Mouse (Mus musculus): ENCODE measurements around the gene Tcirg1. TPM values are rescaled to one million over a fixed set of nuclear protein-coding genes. Genes with fewer than 3 reads are reported as not detected.

The Tcirg1 gene
- total RNA-seq (2021): 1 to 10 TPM; 8.0 to 9.2 TPM
- long read RNA-seq, experiment 1, transcript Tcirg1-201 (20 exons, 2,688 nt): major isoform, 5 of 6 reads
- long read RNA-seq, experiment 1, partial matches to known transcripts: 0 of 6 reads
- long read RNA-seq, experiment 1, other reads (novel, unspliced or antisense): 1 of 6 reads
- long read RNA-seq, experiment 2, partial matches to known transcripts: 0 of 3 reads
- long read RNA-seq, experiment 2, other reads (novel, unspliced or antisense): 0 of 3 reads

DNA sequence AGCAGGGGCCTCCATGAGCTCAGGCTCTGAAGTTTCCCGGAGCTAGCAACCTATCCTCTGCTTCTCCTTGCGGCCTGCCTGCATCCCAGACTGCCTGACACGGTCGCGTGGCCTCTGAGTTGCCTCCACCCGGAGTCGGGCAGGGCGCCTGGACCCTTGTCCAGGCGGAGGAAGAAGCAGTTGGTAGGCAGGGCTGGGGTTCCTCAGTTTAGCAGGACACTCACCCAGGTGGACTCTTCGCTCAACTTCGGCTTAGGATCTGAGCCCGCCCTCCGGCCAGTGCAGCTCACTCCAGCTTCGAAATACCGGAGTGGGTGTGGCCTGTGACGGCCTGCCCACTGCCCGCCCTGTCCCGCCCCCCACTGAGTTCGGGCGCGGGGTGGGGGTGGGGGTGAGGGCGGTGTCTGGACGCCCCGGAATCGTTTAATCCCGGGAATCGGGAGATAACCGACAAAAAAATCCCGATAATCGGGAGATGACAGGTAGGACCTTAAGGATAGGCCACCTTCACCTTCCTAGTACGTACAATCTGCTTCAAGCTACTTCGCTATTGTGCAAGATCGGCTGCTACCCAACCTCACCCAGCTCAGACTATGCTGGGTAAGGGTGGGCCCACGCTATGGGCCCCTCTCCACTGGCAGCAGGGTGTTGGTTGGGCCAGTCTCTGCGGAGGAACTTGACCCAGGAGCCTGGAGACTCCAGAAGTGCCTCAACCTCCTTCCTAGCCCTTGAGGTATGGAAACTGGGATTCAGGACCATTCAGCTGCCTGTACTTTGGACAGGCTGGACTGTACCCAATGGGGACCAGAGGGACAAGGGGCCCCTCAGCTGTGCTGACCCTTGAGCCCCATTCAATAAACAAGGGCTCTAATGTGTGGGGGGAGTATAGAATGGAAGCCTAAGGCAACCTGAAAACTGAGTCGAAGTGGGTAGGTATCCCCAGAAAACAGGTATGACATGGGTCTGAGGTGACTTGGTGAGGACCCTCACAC lies at the start of gene Tcirg1:
Gene Tcirg1 (minus strand): TSS at position 339 of the 992 bp plus-strand sequence.
- peak; percentile 87 to 91 for DNase-seq

DNA sequence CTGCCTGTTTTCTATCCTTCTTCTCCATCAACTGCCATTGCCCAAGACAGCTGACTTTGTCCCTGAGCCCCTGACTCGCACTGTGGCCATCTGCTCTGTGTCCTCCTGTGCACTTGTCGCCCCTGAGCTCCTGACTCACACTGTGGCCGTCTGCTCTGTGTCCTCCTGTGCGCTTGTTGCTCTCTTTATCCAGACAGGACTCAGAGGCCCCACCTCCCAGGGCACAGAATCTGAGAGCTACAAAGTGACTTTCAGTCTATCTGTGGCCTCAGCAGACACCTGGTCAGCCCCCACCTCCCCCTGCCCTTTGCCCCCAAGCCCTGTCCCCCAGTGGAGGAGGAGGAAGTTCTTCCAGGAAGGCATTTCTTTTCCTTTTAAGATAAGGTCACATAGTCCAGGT lies 48.9 kb upstream of the Tcirg1 start:
- no peak for DNase-seq

DNA sequence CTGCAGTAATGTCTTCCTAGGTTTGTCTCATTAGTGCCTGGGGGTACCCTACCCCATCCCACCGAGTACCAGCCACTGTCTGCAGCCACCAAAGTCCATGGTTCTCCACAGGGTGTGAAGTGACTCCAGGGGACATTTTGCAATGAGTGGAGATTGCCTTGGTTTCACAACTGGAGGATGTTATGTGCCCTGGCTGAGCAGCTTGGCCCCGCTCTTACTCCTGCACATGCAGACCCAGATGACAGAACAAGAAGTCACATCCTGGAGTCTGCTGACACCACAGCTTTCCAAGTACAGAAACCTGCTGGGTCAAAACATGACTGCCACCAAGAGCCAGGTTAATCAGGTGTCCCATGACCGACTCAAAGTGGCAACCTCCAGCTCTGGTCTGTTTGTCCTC lies 48.1 kb upstream of the Tcirg1 start:
- no peak for DNase-seq

DNA sequence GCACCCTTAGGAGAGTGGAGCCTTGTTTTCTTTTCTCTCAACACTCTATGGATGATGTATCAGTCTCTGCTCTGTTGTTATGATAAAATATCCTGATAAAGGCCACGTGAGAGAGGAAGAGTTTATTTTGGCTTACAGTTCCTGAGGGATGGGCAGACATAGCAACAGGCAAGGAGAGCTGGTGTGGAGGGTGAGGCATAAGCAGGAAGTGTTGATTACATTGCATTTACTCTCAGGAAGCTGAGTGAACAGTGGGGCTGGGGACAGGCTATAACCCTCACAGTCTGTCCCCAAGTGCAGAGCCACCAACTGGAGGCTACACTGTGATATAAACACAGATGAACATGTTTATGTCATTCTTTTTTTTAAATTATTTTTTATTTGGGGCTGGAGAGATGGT lies 45.2 kb upstream of the Tcirg1 start:
- DNase-seq: no peak

DNA sequence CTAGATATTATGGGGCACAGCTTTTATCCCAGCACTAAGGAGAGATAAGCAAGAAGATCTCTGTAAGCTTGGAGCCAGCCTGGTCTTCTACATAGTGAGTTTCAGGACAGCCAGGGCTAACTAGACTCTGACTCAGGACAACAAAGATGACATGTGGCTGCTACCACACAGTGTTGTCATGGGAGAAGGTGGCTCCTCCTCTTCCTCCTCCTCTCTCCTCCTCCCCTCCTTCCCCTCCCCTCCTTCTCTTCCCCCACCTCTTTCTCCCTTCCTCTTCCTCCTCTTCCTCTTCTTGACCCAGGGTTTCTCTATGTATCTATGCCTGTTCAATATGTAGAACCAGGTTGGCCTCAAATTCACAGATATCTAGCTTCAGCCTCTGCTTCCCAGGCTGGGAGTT lies 44.5 kb upstream of the Tcirg1 start:
- no peak for DNase-seq

DNA sequence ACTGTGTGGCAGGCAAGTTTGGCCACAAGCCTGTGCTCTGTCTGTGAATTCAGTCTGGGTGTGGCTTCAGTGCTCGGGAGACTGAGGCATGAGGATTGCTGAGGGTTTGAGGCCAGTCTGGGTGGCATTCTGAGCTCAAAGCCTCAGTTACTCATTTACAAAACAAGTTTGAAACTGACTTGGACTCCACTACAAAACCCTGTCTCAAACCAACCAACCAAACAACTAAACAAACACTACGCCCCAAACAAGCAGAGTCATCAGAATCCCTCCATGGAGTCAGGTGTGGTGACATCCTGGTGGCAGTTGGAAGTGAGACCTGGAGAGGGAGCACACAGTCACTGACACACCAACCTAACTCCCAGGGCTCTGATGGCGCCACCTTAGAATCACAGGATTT lies 43.4 kb upstream of the Tcirg1 start:
- DNase-seq: no peak

DNA sequence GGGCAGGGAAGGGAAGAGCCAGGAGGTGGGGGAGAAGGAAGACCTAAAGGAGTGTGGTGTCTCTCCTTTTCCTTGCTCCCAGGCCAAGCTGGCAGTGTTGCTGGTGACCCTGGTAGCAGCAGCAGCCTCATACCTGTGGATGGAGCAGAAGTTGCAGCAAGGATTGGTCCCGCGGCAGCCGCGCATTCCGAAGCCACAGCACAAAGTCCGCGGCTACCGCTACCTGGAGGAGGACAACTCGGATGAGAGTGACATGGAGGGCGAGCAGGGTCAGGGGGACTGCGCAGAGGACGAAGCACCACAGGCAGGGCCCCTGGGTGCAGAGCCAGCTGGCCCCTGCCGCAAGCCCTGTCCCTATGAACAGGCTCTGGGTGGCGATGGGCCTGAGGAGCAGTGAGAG lies 41.6 kb upstream of the Tcirg1 start:
- DNase-seq: no peak

DNA sequence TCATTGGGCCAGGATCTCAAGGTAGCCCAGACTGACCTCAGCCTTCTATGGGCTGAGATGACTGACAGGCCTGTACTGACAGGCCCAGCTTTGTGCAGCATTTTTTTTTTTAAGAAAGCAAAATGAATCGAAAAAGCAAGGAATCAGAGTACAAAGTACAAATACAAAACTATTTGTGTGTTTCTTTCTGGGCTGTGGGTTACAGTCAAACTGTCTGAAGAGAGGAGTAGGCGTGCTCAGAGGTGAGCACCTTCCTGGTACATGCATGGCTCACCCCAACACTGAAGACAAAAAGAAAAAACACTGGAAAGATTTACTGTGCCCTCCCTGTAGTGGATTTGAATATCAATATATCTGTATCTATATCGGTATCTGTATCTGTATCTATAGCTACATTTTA lies 40.9 kb upstream of the Tcirg1 start:
- no peak for DNase-seq

DNA sequence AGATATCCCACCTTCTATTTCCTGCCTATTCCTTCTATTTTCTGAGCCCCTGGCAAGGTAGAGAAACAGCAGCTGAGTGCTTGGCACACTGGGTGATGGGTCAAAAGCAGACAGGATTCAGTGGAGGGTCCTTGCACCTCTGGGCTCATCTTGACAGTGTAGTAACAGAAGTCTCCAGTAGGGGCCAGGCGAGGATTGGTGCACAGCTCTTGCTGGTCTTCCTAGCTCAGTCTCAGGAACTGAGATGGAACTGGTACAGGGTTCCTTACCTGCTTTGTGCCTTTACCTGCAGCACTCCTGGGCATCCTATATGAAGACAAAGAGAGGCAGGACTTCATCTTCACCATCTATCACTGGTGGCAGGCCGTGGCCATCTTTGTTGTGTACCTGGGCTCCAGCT lies 39.8 kb upstream of the Tcirg1 start:
- peak; percentile 61 to 86 for DNase-seq

DNA sequence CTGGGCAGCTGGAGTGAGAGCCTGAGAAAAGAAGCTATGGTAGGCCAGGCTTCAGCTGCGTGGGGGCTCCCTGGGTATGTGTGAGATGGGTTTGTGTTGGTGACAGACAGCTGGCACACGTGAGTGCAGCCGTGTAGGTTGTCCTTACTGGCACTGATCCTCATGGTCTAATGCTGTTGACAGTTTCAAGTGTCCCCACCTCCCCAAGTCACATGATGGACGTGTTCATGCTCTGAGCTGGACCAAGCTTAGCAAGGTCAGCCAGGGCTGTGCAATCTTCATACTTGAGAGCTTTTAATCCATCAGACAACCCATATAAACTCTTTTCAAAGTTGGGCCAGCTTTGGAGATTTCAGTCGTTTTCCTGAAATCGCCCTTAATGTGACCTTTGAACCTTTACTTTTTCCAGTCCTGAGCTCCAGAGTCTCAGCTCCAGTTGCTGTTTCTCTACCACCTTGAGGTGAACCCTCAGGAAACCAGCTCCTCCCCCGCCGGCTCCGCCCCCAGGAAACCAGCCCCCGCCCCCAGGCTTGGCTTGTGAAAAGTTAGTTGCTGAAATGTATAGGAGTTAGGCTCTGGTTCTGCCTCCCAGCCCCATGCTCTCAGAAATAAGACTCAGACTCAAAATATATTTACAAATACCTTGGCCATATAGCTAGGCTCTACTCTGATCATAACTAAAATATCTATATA lies 39.1 kb upstream of the Tcirg1 start:
- DNase-seq: peak; percentile 45 to 49

DNA sequence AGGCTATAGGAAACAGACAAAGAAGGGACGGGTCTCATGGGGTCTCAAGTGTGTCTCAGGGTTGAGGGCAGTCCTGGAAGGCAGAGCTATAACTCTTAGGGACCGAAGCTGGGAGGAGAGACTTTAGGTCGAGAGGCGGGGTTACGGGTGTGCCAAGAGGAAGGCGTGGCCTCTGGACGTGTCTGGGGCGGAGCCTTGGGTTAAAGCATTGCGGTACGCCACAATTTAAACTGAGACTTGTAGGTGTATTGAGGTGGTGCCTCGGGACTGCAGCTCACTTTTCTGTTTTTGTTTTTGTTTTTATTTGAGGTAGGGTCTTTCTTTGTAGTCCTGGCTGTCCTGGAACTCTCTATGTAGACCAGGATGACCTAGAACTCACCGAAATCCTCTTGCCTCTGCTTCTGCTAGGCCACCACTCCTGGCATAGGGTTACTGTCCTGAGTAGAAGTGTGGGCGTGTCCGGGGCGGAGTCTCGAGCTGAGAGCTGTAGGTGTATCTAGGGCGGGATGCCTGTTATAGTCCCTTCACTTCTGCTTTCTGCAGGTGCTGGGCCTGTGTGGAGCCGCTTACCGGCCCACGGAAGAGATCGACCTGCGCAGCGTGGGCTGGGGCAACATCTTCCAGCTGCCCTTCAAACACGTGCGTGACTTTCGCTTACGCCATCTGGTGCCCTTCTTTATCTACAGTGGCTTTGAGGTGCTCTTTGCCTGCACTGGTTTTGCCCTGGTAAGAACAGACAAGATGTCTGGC lies 36.2 kb upstream of the Tcirg1 start:
- DNase-seq: peak; percentile 41 to 49

DNA sequence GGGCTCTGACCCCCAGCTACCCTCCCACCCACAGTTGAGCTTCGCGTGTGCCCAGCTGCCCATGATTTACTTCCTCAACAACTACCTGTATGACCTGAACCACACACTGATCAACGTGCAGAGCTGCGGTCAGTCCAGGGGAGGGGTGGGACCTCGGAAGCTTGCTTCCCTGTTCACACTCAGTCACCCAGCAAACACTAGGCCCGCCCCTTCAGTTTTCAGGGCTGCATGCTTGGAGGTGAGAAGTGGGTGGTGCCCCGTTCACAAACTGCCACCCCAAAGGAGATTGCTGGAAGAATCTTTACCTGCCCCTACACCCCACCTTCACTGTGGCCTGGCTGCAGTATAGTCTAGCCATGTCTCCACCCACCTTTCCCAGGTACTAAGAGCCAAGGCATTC lies 35.4 kb upstream of the Tcirg1 start:
- no peak for DNase-seq

DNA sequence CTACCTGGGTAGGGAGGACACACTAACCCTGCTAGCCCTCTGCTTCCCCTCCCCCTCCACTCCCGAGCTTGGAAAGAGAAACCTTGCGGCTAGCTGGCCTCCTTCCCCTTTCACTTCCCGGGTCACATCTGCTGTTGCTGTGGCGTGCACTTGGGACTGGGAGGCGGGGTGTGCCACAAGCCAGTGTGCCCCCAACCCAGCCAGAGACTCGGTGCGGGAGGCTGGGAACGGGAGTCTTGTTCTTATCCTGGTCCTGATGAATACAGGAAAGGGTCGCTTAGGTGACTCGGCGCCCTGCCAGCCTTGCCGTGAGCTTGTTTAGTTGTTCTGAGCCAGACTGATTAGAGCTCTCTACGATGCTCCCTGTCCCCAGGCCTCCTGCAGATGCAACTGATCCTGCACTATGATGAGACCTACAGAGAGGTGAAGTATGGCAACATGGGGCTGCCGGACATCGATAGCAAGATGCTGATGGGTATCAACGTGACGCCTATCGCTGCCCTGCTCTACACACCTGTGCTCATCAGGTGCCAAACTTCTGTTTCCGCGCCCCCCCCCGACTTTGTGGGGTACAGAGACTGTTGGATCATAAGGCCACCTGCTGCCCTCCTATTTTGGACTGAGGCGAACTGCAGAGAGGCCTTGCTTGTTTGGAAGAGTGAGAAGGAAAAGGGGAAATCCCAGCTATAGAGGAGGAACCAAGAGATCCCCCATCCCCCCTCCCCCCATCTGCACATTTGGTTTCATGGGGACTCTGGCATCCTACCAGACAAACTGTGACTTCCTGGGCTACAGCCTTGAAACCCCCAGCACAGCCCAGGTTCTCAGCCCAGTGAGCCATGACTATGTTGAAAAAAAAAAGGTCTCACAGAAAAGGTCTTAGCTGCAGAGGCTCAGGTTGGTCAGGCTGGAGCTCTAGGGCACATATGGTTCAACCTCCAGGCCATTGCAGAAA lies 29.2 kb upstream of the Tcirg1 start:
- DNase-seq: peak; percentile 83 to 87

DNA sequence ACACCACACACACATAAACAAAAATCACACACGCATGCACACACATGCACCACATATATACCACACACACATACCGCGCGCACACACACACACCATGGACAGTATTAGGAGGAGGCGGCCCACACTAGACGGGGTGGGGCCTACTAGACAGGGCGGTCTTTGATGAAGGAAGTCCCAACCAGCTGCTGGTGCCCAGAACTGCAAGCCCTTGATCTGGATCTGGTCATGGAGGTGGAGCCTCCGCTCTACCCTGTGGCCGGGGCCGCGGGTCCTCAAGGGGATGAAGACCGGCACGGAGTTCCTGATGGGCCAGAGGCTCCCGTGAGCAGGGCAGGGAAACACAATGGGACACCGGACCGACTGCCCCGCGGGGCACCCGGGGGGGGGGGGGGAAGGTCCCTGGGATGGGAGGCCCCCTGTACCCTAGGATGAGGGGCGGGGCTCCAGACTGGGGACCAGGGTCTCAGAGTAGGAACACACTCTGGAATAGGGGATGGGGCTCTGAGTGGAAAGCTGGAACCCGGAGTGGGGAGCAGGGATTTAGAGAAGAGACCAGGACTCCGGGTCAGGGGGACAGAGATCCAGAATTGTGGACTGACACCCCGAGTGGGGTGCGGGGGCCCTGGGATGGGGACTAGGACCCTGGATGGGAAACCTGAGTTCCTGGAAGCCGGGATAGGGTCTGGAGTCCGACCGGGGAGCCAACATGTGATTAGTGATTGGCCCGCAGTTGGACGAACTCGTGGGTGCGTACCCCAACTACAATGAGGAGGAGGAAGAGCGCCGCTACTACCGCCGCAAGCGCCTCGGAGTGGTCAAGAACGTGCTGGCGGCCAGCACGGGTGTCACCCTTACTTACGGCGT lies 28.3 kb upstream of the Tcirg1 start, which contains the start of gene Unc93b1:
Gene Unc93b1 (plus strand): TSS at position 155 of the 864 bp plus-strand sequence.
- peak; percentile 80 to 88 for DNase-seq

DNA sequence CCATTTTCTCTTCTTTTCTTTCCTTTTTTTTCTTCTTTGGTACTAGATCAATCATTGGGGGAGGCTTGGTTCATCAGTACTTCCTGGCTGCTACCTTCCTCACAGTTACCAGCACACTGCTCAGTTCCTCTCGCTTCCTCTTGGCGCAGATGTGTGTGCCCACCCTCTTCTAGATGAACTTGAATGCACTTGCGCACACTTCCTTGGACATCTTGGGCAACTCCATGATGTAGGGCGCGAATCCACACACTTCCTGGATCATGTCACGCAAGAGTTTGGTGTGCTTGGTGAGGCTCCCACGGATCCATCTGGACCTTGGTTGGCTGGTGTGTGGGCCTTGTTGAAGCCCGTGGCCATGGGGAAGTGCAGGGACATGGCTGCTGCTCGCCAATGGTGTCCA lies 24.8 kb upstream of the Tcirg1 start:
- DNase-seq: peak in 1 of 2 experiments; percentile 71

DNA sequence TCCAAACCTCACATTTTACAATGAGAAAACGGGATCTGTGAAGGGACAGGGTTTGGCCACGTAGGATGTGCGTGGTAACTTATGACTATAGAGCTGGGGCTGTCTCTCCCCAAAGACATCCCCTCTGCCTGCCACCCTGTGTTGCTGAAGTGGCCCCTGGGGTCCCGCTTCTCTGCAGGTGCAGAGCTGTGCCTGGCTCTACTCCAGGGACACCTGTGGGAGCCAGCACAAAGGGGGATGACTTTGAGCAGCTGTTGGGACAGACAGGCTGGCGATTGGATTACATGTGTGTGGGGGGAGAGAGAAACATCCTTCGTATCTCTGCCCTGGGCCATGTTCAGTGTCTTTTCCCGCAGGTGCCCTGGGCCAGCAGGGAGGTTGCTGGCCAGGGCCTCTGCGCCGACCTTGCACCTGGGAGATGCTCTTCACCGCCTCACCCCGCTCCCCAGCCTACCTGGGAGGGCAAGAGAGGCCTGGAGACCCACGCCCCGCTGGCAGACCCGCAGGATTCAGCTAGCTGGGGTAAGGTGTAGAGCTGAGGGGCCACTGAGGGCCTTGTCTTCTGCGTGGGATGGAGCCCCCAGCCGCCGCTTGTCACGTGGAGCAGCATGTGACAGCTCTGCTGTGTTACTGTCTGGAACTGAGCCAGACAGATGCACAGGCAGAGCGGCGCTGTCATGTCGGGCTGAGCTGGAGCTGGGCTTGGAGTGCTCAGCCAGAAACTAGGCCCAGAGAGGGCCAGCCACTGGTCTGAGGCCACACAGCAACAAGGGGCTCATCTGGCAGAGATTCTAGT lies 23.5 kb upstream of the Tcirg1 start:
- no peak for DNase-seq

DNA sequence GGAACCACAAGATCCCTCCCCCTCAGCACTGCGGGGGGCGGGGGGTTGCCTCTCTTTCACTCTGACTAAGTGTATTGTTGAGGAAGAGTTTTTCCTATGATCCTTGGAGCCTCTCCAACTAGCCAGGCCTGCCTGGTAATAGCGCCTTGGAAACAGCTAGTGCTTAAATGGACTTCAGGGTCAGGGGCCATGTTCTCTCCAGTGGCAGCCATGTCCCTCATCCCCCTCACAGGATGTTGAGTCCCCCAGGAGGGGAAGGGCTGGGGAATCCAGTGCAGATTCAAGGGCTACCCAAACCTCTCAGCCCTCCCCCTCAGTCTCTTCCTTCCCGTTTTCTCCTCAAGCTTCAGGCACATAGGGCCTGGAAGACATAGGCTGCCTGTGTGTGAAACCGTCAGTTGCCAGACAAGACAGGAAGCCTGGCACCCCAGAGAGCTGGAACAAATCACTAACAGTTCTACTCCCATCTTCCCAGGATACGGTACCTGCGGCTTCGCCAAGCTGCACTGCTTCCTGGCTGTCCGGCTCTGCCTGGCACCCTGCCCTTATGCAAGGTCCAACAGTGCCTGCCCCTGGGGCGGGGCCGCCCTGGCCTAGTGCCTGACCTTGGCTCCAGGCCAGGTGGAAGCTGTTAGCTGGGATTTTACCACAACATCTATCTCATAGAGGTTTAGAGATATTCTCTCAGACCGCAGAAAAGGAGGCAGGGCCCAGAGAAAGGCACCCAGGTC lies 22.4 kb upstream of the Tcirg1 start, which contains the start of gene Aldh3b1:
Gene Aldh3b1 (minus strand): TSS at position 598 of the 731 bp plus-strand sequence.
- DNase-seq: peak; percentile 94 to 95

DNA sequence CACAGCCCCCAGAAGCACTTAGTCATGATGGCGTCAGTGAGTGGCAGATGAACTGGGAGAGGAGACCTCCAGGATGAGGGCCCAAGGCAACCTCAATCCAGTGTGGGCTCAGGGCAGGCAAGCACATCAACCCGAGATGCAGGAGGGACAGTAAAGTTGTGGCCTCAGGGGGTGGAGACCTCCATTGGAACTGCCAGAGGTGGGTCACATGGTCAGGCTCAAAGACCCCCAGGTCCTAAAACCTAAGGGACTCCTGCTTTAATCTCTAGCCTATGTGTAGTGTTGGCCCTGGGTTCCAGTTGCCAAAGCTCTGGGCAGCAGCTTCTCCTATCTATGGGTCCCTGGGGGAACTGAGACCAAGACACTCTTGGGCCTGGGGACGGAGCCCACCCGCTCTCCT lies 21.8 kb upstream of the Tcirg1 start:
- DNase-seq: no peak
